Mouse (Mus musculus): ENCODE data around the gene Ltbr. TPM values are rescaled to one million over a fixed set of nuclear protein-coding genes. Genes with fewer than 3 reads are reported as not detected.
"Not testable (repeated sequence)": the region's sequence is repeated elsewhere in the genome, so short reads cannot be mapped to it uniquely, and the experiment has no call there.

The Ltbr gene
- polyA plus RNA-seq, 1 experiment, result 8.0 TPM

GRCm38 (mm10) chr6:125267469-125267868 is 46.2 kb downstream of the Ltbr start:
- Histone ChIP-seq H3K4me3 (ENCODE audit: low read depth, low read length) (no peak overlapping the region), H3K27me3 (ENCODE audit: control insufficient read depth, insufficient read depth, low read length, poor library complexity, severe bottlenecking) (no peaks in the 10 kb centered on the region), H3K9me3 (replicated peaks; ENCODE audit: control insufficient read depth, insufficient read depth, low read length, poor library complexity, severe bottlenecking) (no peaks in the 10 kb centered on the region), H3K36me3 (ENCODE audit: control insufficient read depth, insufficient read depth, low read length, poor library complexity, severe bottlenecking) (no peaks in the 10 kb centered on the region), H3K4me1 (ENCODE audit: control insufficient read depth, insufficient read depth, low read length) (peaks cover 2% of the 10 kb centered on the region), H3K9ac (ENCODE audit: low read depth, poor library complexity, severe bottlenecking) (no peak overlapping the region), H3K27ac (ENCODE audit: insufficient read depth, low read length) (no peak overlapping the region)
- TF ChIP-seq EP300 (IDR thresholded peaks at IDR 0.05; ENCODE audit: insufficient read depth, low read depth, low read length), result no peak
- no peak for TF ChIP-seq CTCF (IDR thresholded peaks at IDR 0.05; ENCODE audit: low read depth, low read length)
- TF ChIP-seq POLR2A (IDR thresholded peaks at IDR 0.05; ENCODE audit: insufficient read depth, low read length), result no peak

GRCm38 (mm10) chr6:125266600-125266999 is 47.1 kb downstream of the Ltbr start:
- not testable (repeated sequence) for H3K27me3 ChIP-seq (ENCODE audit: control insufficient read depth, insufficient read depth, low read length, poor library complexity, severe bottlenecking); H3K9me3 ChIP-seq (replicated peaks; ENCODE audit: control insufficient read depth, insufficient read depth, low read length, poor library complexity, severe bottlenecking); H3K27ac ChIP-seq (ENCODE audit: insufficient read depth, low read length); H3K4me3 ChIP-seq (ENCODE audit: low read depth, low read length); H3K36me3 ChIP-seq (ENCODE audit: control insufficient read depth, insufficient read depth, low read length, poor library complexity, severe bottlenecking); H3K4me1 ChIP-seq (ENCODE audit: control insufficient read depth, insufficient read depth, low read length); H3K9ac ChIP-seq (ENCODE audit: low read depth, poor library complexity, severe bottlenecking)

- TF ChIP-seq CTCF (IDR thresholded peaks at IDR 0.05; ENCODE audit: low read depth, low read length) (no peak), EP300 (IDR thresholded peaks at IDR 0.05; ENCODE audit: insufficient read depth, low read depth, low read length) (no peak), POLR2A (IDR thresholded peaks at IDR 0.05; ENCODE audit: insufficient read depth, low read length) (no peak)
Measured at GRCm38 (mm10) chr6:125266091-125266490, 47.6 kb downstream of the Ltbr start.

GRCm38 (mm10) chr6:125265239-125265638 is 48.4 kb downstream of the Ltbr start:
- Histone ChIP-seq H3K4me3 (ENCODE audit: low read depth, low read length) (no peak overlapping the region), H3K9ac (ENCODE audit: low read depth, poor library complexity, severe bottlenecking) (no peak overlapping the region), H3K9me3 (replicated peaks; ENCODE audit: control insufficient read depth, insufficient read depth, low read length, poor library complexity, severe bottlenecking) (no peaks in the 10 kb centered on the region), H3K4me1 (ENCODE audit: control insufficient read depth, insufficient read depth, low read length) (peaks cover 2% of the 10 kb centered on the region), H3K27me3 (ENCODE audit: control insufficient read depth, insufficient read depth, low read length, poor library complexity, severe bottlenecking) (no peaks in the 10 kb centered on the region), H3K36me3 (ENCODE audit: control insufficient read depth, insufficient read depth, low read length, poor library complexity, severe bottlenecking) (no peaks in the 10 kb centered on the region), H3K27ac (ENCODE audit: insufficient read depth, low read length) (no peak overlapping the region)
- TF ChIP-seq EP300 (IDR thresholded peaks at IDR 0.05; ENCODE audit: insufficient read depth, low read depth, low read length), result no peak

More at GRCm38 (mm10) chr6:125266091-125266490, 47.6 kb downstream of the Ltbr start:
- Histone ChIP-seq H3K4me1 (ENCODE audit: control insufficient read depth, insufficient read depth, low read length) (no peaks in the 10 kb centered on the region), H3K9ac (ENCODE audit: low read depth, poor library complexity, severe bottlenecking) (no peak overlapping the region), H3K4me3 (ENCODE audit: low read depth, low read length) (no peak overlapping the region), H3K27me3 (ENCODE audit: control insufficient read depth, insufficient read depth, low read length, poor library complexity, severe bottlenecking) (no peaks in the 10 kb centered on the region), H3K36me3 (ENCODE audit: control insufficient read depth, insufficient read depth, low read length, poor library complexity, severe bottlenecking) (no peaks in the 10 kb centered on the region), H3K9me3 (replicated peaks; ENCODE audit: control insufficient read depth, insufficient read depth, low read length, poor library complexity, severe bottlenecking) (no peaks in the 10 kb centered on the region), H3K27ac (ENCODE audit: insufficient read depth, low read length) (no peak overlapping the region)

GRCm38 (mm10) chr6:125264219-125264618 is 49.5 kb downstream of the Ltbr start:
- no peak for TF ChIP-seq CTCF (IDR thresholded peaks at IDR 0.05; ENCODE audit: low read depth, low read length)
- no peak for TF ChIP-seq EP300 (IDR thresholded peaks at IDR 0.05; ENCODE audit: insufficient read depth, low read depth, low read length)
- TF ChIP-seq POLR2A (IDR thresholded peaks at IDR 0.05; ENCODE audit: insufficient read depth, low read length), result no peak
- Histone ChIP-seq H3K36me3 (ENCODE audit: control insufficient read depth, insufficient read depth, low read length, poor library complexity, severe bottlenecking) (no peaks in the 10 kb centered on the region), H3K4me1 (ENCODE audit: control insufficient read depth, insufficient read depth, low read length) (peaks cover 2% of the 10 kb centered on the region), H3K27ac (ENCODE audit: insufficient read depth, low read length) (no peak overlapping the region), H3K9me3 (replicated peaks; ENCODE audit: control insufficient read depth, insufficient read depth, low read length, poor library complexity, severe bottlenecking) (no peaks in the 10 kb centered on the region), H3K9ac (ENCODE audit: low read depth, poor library complexity, severe bottlenecking) (no peak overlapping the region), H3K4me3 (ENCODE audit: low read depth, low read length) (no peak overlapping the region), H3K27me3 (ENCODE audit: control insufficient read depth, insufficient read depth, low read length, poor library complexity, severe bottlenecking) (no peaks in the 10 kb centered on the region)

- Histone ChIP-seq H3K27ac (ENCODE audit: insufficient read depth, low read length) (no peak overlapping the region), H3K4me1 (ENCODE audit: control insufficient read depth, insufficient read depth, low read length) (peaks cover 2% of the 10 kb centered on the region), H3K27me3 (ENCODE audit: control insufficient read depth, insufficient read depth, low read length, poor library complexity, severe bottlenecking) (no peaks in the 10 kb centered on the region), H3K9me3 (replicated peaks; ENCODE audit: control insufficient read depth, insufficient read depth, low read length, poor library complexity, severe bottlenecking) (no peaks in the 10 kb centered on the region), H3K9ac (ENCODE audit: low read depth, poor library complexity, severe bottlenecking) (no peak overlapping the region), H3K36me3 (ENCODE audit: control insufficient read depth, insufficient read depth, low read length, poor library complexity, severe bottlenecking) (no peaks in the 10 kb centered on the region), H3K4me3 (ENCODE audit: low read depth, low read length) (no peak overlapping the region)
- no peak for TF ChIP-seq POLR2A (IDR thresholded peaks at IDR 0.05; ENCODE audit: insufficient read depth, low read length)
- TF ChIP-seq EP300 (IDR thresholded peaks at IDR 0.05; ENCODE audit: insufficient read depth, low read depth, low read length), result no peak
- no peak for TF ChIP-seq CTCF (IDR thresholded peaks at IDR 0.05; ENCODE audit: low read depth, low read length)
Measured at GRCm38 (mm10) chr6:125260006-125260555, 53.6 kb downstream of the Ltbr start.

Other genes starting within 250 kb of the Ltbr start
- gene Lpar5, start 246.0 kb downstream of the Ltbr start, polyA plus RNA-seq (2011; ENCODE audit: insufficient read depth, insufficient read length, low read depth, missing spikeins), result 2.5 and 3.7 TPM in 2 replicates
- 307 and 317 TPM in 2 replicates for gene Chd4, start 217.9 kb downstream of the Ltbr start, polyA plus RNA-seq (2011; ENCODE audit: insufficient read depth, insufficient read length, low read depth, missing spikeins)
- gene Nop2, start 182.0 kb downstream of the Ltbr start, polyA plus RNA-seq (2011; ENCODE audit: insufficient read depth, insufficient read length, low read depth, missing spikeins), result 75.1 and 78.4 TPM in 2 replicates
- 8.3 and 9.9 TPM in 2 replicates for gene Iffo1, start 168.6 kb downstream of the Ltbr start, polyA plus RNA-seq (2011; ENCODE audit: insufficient read depth, insufficient read length, low read depth, missing spikeins)
- 933 and 990 TPM in 2 replicates for gene Gapdh, start 147.4 kb downstream of the Ltbr start, polyA plus RNA-seq (2011; ENCODE audit: insufficient read depth, insufficient read length, low read depth, missing spikeins)
- 383 and 401 TPM in 2 replicates for gene Ncapd2, start 122.2 kb downstream of the Ltbr start, polyA plus RNA-seq (2011; ENCODE audit: insufficient read depth, insufficient read length, low read depth, missing spikeins)
- 113 TPM in 2 replicates for gene Mrpl51, start 122.1 kb downstream of the Ltbr start, polyA plus RNA-seq (2011; ENCODE audit: insufficient read depth, insufficient read length, low read depth, missing spikeins)
- gene Vamp1, start 98.3 kb downstream of the Ltbr start, polyA plus RNA-seq (2011; ENCODE audit: insufficient read depth, insufficient read length, low read depth, missing spikeins), result 9.4 and 14.3 TPM in 2 replicates
- 2.1 and 3.9 TPM in 2 replicates for gene Tapbpl, start 82.0 kb downstream of the Ltbr start, polyA plus RNA-seq (2011; ENCODE audit: insufficient read depth, insufficient read length, low read depth, missing spikeins)
- gene Cd27, start 76.9 kb downstream of the Ltbr start, polyA plus RNA-seq (2011; ENCODE audit: insufficient read depth, insufficient read length, low read depth, missing spikeins), result not detected in 2 replicates
- 2.2 and 3.6 TPM in 2 replicates for gene Tuba3a, start 27.8 kb downstream of the Ltbr start, polyA plus RNA-seq (2011; ENCODE audit: insufficient read depth, insufficient read length, low read depth, missing spikeins)
- gene Scnn1a, start 6.8 kb upstream of the Ltbr start, polyA plus RNA-seq (2011; ENCODE audit: insufficient read depth, insufficient read length, low read depth, missing spikeins), result 2.0 and 2.3 TPM in 2 replicates
- 13.1 and 19.8 TPM in 2 replicates for gene Tnfrsf1a, start 35.5 kb upstream of the Ltbr start, polyA plus RNA-seq (2011; ENCODE audit: insufficient read depth, insufficient read length, low read depth, missing spikeins)
- 2.3 and 2.5 TPM in 2 replicates for gene Plekhg6, start 66.9 kb upstream of the Ltbr start, polyA plus RNA-seq (2011; ENCODE audit: insufficient read depth, insufficient read length, low read depth, missing spikeins)
- gene Cd9, start 180.9 kb upstream of the Ltbr start, polyA plus RNA-seq (2011; ENCODE audit: insufficient read depth, insufficient read length, low read depth, missing spikeins), result 417 and 439 TPM in 2 replicates
- gene Vwf, start 232.9 kb upstream of the Ltbr start, polyA plus RNA-seq (2011; ENCODE audit: insufficient read depth, insufficient read length, low read depth, missing spikeins), result 2.7 and 3.2 TPM in 2 replicates